Mouse (Mus musculus) heart, embryonic 16.5 days (tissue): ENCODE results near the gene Rnaset2a. TPM values are rescaled to one million over a fixed set of nuclear protein-coding genes. Genes with fewer than 3 reads are reported as not detected.
"Not testable (repeated sequence)": the region's sequence is repeated elsewhere in the genome, so short reads cannot be mapped to it uniquely, and the experiment has no call there.

Source experiments
- ATAC-seq: fragments of 200-750 bp; cut with Nextera tagmentation; replicated peaks from 2 replicates; pipeline ENCODE4 v1.8.0; 2017; ENCODE audit warnings: moderate number of reproducible peaks; ENCODE audit not compliant: insufficient read depth, low FRiP score; ENCODE audit errors: extremely low read depth
- H3K27ac ChIP-seq: fragments of 300-500 bp; sonication (generic); 2 replicates; pipeline ENCODE4 v1.5.1; 2014; ENCODE audit warnings: mild to moderate bottlenecking, low read length, control low read depth, moderate library complexity
- H3K27me3 ChIP-seq: fragments of 300-500 bp; sonication (generic); 2 replicates; pipeline ENCODE4 v1.6.1; 2014; ENCODE audit warnings: low read length, mixed read lengths; ENCODE audit not compliant: control insufficient read depth, insufficient read depth
- H3K36me3 ChIP-seq: fragments of 300-500 bp; sonication (generic); 2 replicates; pipeline ENCODE4 v1.6.1; 2014; ENCODE audit not compliant: control insufficient read depth, insufficient read depth
- H3K4me1 ChIP-seq: fragments of 300-500 bp; sonication (generic); 2 replicates; pipeline ENCODE4 v1.6.1; 2014; ENCODE audit warnings: low read length, mixed read lengths; ENCODE audit not compliant: control insufficient read depth, insufficient read depth
- H3K4me2 ChIP-seq: fragments of 300-500 bp; sonication (generic); 2 replicates; pipeline ENCODE4 v1.6.1; 2014; ENCODE audit warnings: low read depth, mild to moderate bottlenecking, control low read depth, low read length
- H3K4me3 ChIP-seq: fragments of 300-500 bp; sonication (generic); 2 replicates; pipeline ENCODE4 v1.5.1; 2014; ENCODE audit warnings: mild to moderate bottlenecking, control low read depth, low read length
- H3K9ac ChIP-seq: fragments of 300-500 bp; sonication (generic); 2 replicates; pipeline ENCODE4 v1.6.1; 2014; ENCODE audit warnings: low read length, control low read depth
- H3K9me3 ChIP-seq: fragments of 300-500 bp; sonication (generic); replicated peaks from 2 replicates; pipeline ENCODE4 v1.6.1; 2016; ENCODE audit warnings: low read length; ENCODE audit not compliant: control insufficient read depth
- WGBS: fragments of 180-500 bp; shearing (Covaris S2); extraction: QIAGEN DNeasy Blood & Tissue Kit; methylation state at CpG from one replicate; pipeline ENCODE4 v1.1.7; 2014; 5-methylcytosine and 5-hydroxymethylcytosine counted together
- polyA plus RNA-seq: library from polyadenylated mRNA; unstranded; fragments of >200 nt; fragmentation: Nextera tagmentation; extraction: Ambion mirVana; gene quantifications from 2 replicates; pipeline ENCODE4 v1.2.1, GENCODE M21; 2015

Rnaset2a gene
- polyA plus RNA-seq, 1 experiment from 2014 or later = 31.0 TPM

GRCm38 (mm10) chr17:8116928-8117327, 31.0 kb downstream of the Rnaset2a start:
- ATAC-seq, H3K9ac ChIP-seq, H3K27me3 ChIP-seq, H3K4me1 ChIP-seq, H3K4me2 ChIP-seq, H3K27ac ChIP-seq, H3K36me3 ChIP-seq, H3K4me3 ChIP-seq, H3K9me3 ChIP-seq: not testable (repeated sequence)
- no CpG with 5 or more reads among the region's 6 CpGs for WGBS

- not testable (repeated sequence) for H3K36me3 ChIP-seq, H3K4me2 ChIP-seq, H3K4me1 ChIP-seq, H3K9me3 ChIP-seq, H3K9ac ChIP-seq, H3K27me3 ChIP-seq, H3K27ac ChIP-seq, ATAC-seq, H3K4me3 ChIP-seq
- WGBS = 65% methylated on average over 5 of the region's 11 CpGs
These were observed 31.5 kb downstream of the Rnaset2a start for GRCm38 (mm10) chr17:8116378-8116777.

- H3K27me3 ChIP-seq, H3K4me3 ChIP-seq, ATAC-seq, H3K9me3 ChIP-seq, H3K4me1 ChIP-seq, H3K9ac ChIP-seq, H3K4me2 ChIP-seq, H3K36me3 ChIP-seq, H3K27ac ChIP-seq: not testable (repeated sequence)
- WGBS = no CpG with 5 or more reads among the region's 1 CpGs
These were observed 35.7 kb downstream of the Rnaset2a start for GRCm38 (mm10) chr17:8112199-8112598.

- not testable (repeated sequence) for H3K4me2 ChIP-seq, ATAC-seq, H3K9ac ChIP-seq, H3K27me3 ChIP-seq, H3K27ac ChIP-seq, H3K9me3 ChIP-seq, H3K4me1 ChIP-seq, H3K4me3 ChIP-seq, H3K36me3 ChIP-seq
- 13% methylated on average over 1 of the region's 6 CpGs for WGBS
These were observed 46.6 kb downstream of the Rnaset2a start for GRCm38 (mm10) chr17:8101297-8101609.

- not testable (repeated sequence) for H3K4me2 ChIP-seq, H3K4me3 ChIP-seq, H3K36me3 ChIP-seq, H3K27me3 ChIP-seq, H3K4me1 ChIP-seq, H3K9me3 ChIP-seq, H3K27ac ChIP-seq, H3K9ac ChIP-seq
- 29% methylated on average over 7 of the region's 26 CpGs for WGBS
- peak; percentile 49; the same call in 1 of the 2 replicates for ATAC-seq
These were observed 47.2 kb downstream of the Rnaset2a start for GRCm38 (mm10) chr17:8100405-8101296.

GRCm38 (mm10) chr17:8096199-8096598, 51.7 kb downstream of the Rnaset2a start:
- not testable (repeated sequence) for H3K27me3 ChIP-seq, H3K4me3 ChIP-seq, H3K36me3 ChIP-seq, H3K27ac ChIP-seq, H3K9ac ChIP-seq, H3K4me1 ChIP-seq, H3K4me2 ChIP-seq, H3K9me3 ChIP-seq
- ATAC-seq = 0 out of 2 replicates have a peak, but pooled peaks have one; percentile 4
- 39% methylated on average over 4 of the region's 5 CpGs for WGBS

GRCm38 (mm10) chr17:8095653-8096052, 52.2 kb downstream of the Rnaset2a start:
- H3K27ac ChIP-seq, ATAC-seq, H3K9me3 ChIP-seq, H3K4me1 ChIP-seq, H3K36me3 ChIP-seq, H3K9ac ChIP-seq, H3K4me2 ChIP-seq, H3K4me3 ChIP-seq, H3K27me3 ChIP-seq: not testable (repeated sequence)
- WGBS = 58% methylated on average over 3 of the region's 5 CpGs

GRCm38 (mm10) chr17:8092537-8093526, 55.1 kb downstream of the Rnaset2a start:
- H3K4me3 ChIP-seq, H3K4me1 ChIP-seq, H3K27me3 ChIP-seq, H3K27ac ChIP-seq, H3K36me3 ChIP-seq, H3K9me3 ChIP-seq, H3K4me2 ChIP-seq, H3K9ac ChIP-seq: not testable (repeated sequence)
- WGBS = 38% methylated on average over 3 of the region's 18 CpGs
- peak; percentile 30; the same call in 1 of the 2 replicates for ATAC-seq

- not testable (repeated sequence) for H3K4me3 ChIP-seq, H3K9me3 ChIP-seq, H3K27me3 ChIP-seq, H3K4me1 ChIP-seq, H3K36me3 ChIP-seq, H3K9ac ChIP-seq, H3K27ac ChIP-seq, ATAC-seq, H3K4me2 ChIP-seq
- 85% methylated on average over 14 of the region's 14 CpGs for WGBS
These were observed 56.6 kb downstream of the Rnaset2a start for GRCm38 (mm10) chr17:8091320-8091719.
